Mouse (Mus musculus): ENCODE measurements at regions not wholly inside any gene's neighbourhood (a gene's known extent, or its start where the extent isn't known, plus 50 kb on each side); places are given as distances from the start of the nearest gene placed in this dataset.

DNA sequence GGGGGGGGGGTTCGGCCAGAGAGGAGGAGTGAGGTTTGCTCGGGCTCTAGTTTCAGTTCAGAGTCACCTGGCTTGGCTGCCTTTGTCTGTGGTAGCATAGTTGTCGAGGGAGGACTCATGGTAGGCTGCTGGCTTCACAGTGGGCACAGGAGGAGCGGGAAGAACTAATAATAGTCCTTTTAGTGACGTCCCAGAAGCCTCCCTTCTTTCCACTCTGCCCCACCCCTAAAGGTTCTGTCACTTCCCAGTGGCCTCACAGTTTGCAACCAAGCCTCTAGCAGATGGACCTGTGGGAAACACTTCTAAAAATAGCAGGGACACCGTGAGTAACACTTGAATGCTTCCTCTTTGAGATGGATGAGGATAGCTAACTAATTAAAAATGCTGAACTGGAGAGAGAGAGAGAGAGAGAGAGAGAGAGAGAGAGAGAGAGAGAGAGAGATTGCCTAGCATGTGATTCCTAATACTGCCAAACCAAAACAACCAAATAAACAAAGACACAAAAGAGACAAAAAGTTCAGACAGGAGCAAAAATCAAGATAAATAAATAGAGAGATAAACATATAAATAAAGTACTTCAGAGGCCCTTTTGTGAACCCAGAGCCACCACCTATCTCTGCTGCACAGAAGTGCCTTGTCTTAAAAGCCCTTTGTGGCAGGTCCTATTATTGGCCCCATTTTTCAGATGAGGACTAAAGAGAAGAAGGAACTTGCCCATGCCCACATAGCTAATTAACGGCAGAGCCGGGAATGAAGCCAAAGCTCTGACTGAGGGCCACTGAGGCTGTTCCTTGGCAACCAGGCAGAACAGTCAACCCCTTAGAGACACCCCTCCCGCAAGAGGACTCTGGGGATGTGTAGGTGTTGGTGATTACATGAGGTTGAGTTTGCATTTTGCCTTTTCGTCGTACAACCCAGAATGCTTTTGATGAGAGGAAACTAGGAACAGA, 54.0 kb upstream of the Serp2 start:
- DNase-seq (no peak), ATAC-seq (peak; percentile 63)
- Histone ChIP-seq H3K4me1 (ENCODE audit: insufficient read depth) (peaks cover 4% of the 10 kb centered on the region; the same call in 1 of the 2 replicates), H3K4me3 (ENCODE audit: low read depth, low read length) (no peak overlapping the region), H3K27me3 (ENCODE audit: insufficient read depth, low read length) (no peaks in the 10 kb centered on the region), H3K9ac (no peak overlapping the region), H3K36me3 (ENCODE audit: insufficient read depth) (no peaks in the 10 kb centered on the region), H3K27ac (ENCODE audit: low read depth, low read length) (no peak overlapping the region), H3K4me2 (ENCODE audit: low read depth) (no peak overlapping the region), H3K9me3 (ENCODE audit: low read length) (no peaks in the 10 kb centered on the region)
- TF ChIP-seq CTCF (IDR thresholded peaks at IDR 0.05; ENCODE audit: low read depth) = no peak
- WGBS = 15% methylated on average over 11 of the region's 11 CpGs

Data from forebrain, postnatal 0 days (tissue).